In the genomic region with DNA sequence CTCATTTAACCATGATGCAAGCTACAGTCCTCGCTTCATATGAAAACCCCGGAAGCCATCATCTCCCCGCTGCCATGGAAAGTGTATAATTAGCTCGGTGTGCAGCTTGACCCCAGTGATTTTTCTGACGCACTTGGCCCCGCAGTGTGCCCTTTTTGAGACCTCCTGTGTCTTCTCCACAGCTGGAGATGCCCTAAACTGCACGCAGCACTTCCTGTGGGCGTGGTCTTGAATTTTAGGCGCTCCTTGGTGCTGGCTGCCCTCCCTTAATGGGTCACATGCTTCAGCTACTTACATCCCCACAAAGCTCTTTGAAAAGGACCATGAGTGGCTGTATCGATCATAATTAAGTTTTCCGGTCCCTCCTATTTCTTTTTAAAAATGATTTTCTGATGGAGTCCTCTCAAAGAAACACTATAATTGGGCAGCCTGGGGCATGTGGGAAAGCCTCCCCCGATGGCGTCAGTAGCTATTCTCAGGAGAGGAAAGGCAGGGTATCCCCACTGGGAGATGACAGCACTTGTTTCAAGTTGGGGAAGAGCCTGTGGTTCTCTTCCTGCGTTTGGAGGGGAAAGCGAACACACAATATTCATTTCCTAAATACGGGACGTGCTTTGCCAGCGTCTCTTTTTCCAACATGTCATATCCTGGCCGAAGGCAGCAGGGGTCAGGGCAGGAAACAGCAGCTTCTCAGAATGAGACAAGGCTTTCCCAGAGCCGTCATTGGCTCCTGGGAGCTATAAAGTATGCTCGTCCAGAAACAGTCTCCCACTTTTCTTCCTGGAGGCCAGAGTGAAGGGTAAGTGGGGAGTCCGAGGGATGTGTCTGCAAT, we compare ENCODE assay signal across 8 mouse cellular contexts. TPM values are rescaled to one million over a fixed set of nuclear protein-coding genes. Genes with fewer than 3 reads are reported as not detected.
DNase-seq lines count a peak whose midpoint lies in the region; ATAC-seq and TF ChIP-seq lines count a peak whose summit lies in the region.

A gene (plus strand): TSS at position 488 of the 832 bp plus-strand sequence.

- no peaks in the 10 kb centered on the region for H3K36me3 ChIP-seq in intestine, postnatal 0 days (ENCODE audit: control insufficient read depth, insufficient read depth)

- H3K27me3 ChIP-seq in intestine, postnatal 0 days (replicated peaks; ENCODE audit: control insufficient read depth, insufficient read depth, low read length): no peaks in the 10 kb centered on the region

- H3K4me1 ChIP-seq in intestine, postnatal 0 days (replicated peaks; ENCODE audit: control insufficient read depth, insufficient read depth, low read length): no peaks in the 10 kb centered on the region

- WGBS in intestine, postnatal 0 days: 61% methylated on average over 22 of the region's 22 CpGs

- TF ChIP-seq CTCF in intestine, postnatal 0 days (IDR thresholded peaks at IDR 0.05; ENCODE audit: low read depth): no peak

- H3K4me3 ChIP-seq in intestine, postnatal 0 days (ENCODE audit: low read depth, low read length): peak within 1 kb of the TSS; percentile 59

- ATAC-seq in intestine, postnatal 0 days: no peak
- peak; percentile 52 for ATAC-seq in neutrophil, adult 5-6 weeks (ENCODE audit: extremely low read depth, insufficient number of reproducible peaks, low FRiP score, poor library complexity, severe bottlenecking)
- no peak; the same call in 1 of the 2 replicates for ATAC-seq in monocyte, adult 5-6 weeks (replicated peaks; ENCODE audit: insufficient number of reproducible peaks, low FRiP score, low TSS enrichment, poor library complexity, severe bottlenecking)

- H3K27ac ChIP-seq in intestine, postnatal 0 days (ENCODE audit: low read depth, low read length): 0 out of 2 replicates have a peak within 1 kb of the TSS, but pooled peaks have one; percentile 8

- peak; percentile 50 to 51 for DNase-seq in B cell, adult 2 months
- peak; percentile 20 for DNase-seq in adrenal gland, postnatal 25 days
- peak; percentile 72 to 88 for DNase-seq in heart, adult 18-20 months
- DNase-seq in lung, adult 18-20 months: peak; percentile 31 to 38
- no peak for DNase-seq in layer of hippocampus, postnatal 25 days (ENCODE audit: extremely low spot score in 1 of 2, low spot score in 1 of 2)

- H3K9me3 ChIP-seq in intestine, postnatal 0 days (ENCODE audit: control insufficient read depth): no peaks in the 10 kb centered on the region

- H3K4me2 ChIP-seq in intestine, postnatal 0 days (replicated peaks; ENCODE audit: low read depth): peak within 1 kb of the TSS; percentile 35; the same call in 1 of the 2 replicates

- H3K9ac ChIP-seq in intestine, postnatal 0 days (ENCODE audit: low read depth, low read length): no peak within 1 kb of the TSS

RNA-seq across cellular contexts. Expression of the gene that starts here (rescaled TPM):
- total RNA-seq in adrenal gland, postnatal 25 days (2021): 3.6 and 4.8 TPM in 2 replicates
- 1 to 10 TPM; 5.7 to 9.3 TPM for total RNA-seq in heart, adult 18-20 months (2021)
- polyA plus RNA-seq in intestine, postnatal 0 days (2015; fragmentation: Nextera tagmentation; extraction: Ambion mirVana): 2.2 and 3.2 TPM in 2 replicates
- not detected in 2 replicates for total RNA-seq in neutrophil, adult 5-6 weeks (2017)
- 1 to 10 TPM; 2.5 to 2.8 TPM for total RNA-seq in layer of hippocampus, postnatal 25 days (2021)
- 0.32 to 0.49 TPM (median 0.38 TPM) in 3 replicates for total RNA-seq in monocyte, adult 5-6 weeks (2017)

Comparison
In these comparisons a context has a peak if more than half of its experiments do, and no peak if none do; other contexts are left out.
1. Peak in ATAC-seq in neutrophil, adult 5-6 weeks; RNA of the gene not detected or under 1 TPM.
2. DNase-seq: peak in B cell, adult 2 months (2 of 2), adrenal gland, postnatal 25 days (single experiment), heart, adult 18-20 months (2 of 2) and lung, adult 18-20 months (2 of 2); none in layer of hippocampus, postnatal 25 days (0 of 2).